Comparison of ENCODE assay signal across 20 mouse cellular contexts in genomic region chr15:83345898-83346529, GRCm38 (mm10). TPM values are rescaled to one million over a fixed set of nuclear protein-coding genes. Genes with fewer than 3 reads are reported as not detected.
DNase-seq lines count a peak whose midpoint lies in the region; ATAC-seq and TF ChIP-seq lines count a peak whose summit lies in the region.
"Had no signal": no experiment of that assay in that cellular context is flagged by ENCODE, and none has a peak within 500 bp of the region (broad histone marks: within the 10 kb centered on the region; RNA-seq: fewer than 3 reads in every experiment).

No protein-coding gene starts in this region.

- DNase-seq in heart, embryonic 10.5 days (ENCODE audit: low spot score) = no peak
- DNase-seq in heart, postnatal 14 days = no peak
- no peak for DNase-seq in kidney, postnatal 14 days
- DNase-seq in spleen, postnatal 36 days (ENCODE audit: low spot score in 2 of 2) = no peak
- DNase-seq: cerebellum, adult 8-10 months; heart, adult 11 months; heart, postnatal 4 days; kidney, adult 18-20 months; kidney, postnatal 10 days; layer of hippocampus, adult 9-11 months; right cerebral cortex, postnatal 14 days had no signal

- ATAC-seq in megakaryocyte, adult 5-6 weeks (ENCODE audit: poor library complexity, severe bottlenecking) = no peak
- no peak for ATAC-seq in midbrain, embryonic 16.5 days
- ATAC-seq: lung, postnatal 0 days; midbrain, embryonic 13.5 days had no signal

- intact Hi-C loops in heart, postnatal 14 days (cut with DNase I) = no loop called here

- peak overlapping the region; percentile 88 for H3K4me2 ChIP-seq in myocyte (ENCODE audit: low read depth)
- no peak overlapping the region for H3K4me2 ChIP-seq in midbrain, embryonic 16.5 days (ENCODE audit: low read length)
- H3K4me2 ChIP-seq: hindbrain, embryonic 15.5 days; midbrain, embryonic 13.5 days; neural tube, embryonic 15.5 days had no signal

- H3K9me3 ChIP-seq in heart, embryonic 10.5 days = no peaks in the 10 kb centered on the region
- no peaks in the 10 kb centered on the region for H3K9me3 ChIP-seq in megakaryocyte, embryonic 14.5 days
- no peaks in the 10 kb centered on the region for H3K9me3 ChIP-seq in midbrain, embryonic 16.5 days (replicated peaks; ENCODE audit: control insufficient read depth, low read length, poor library complexity, severe bottlenecking)
- H3K9me3 ChIP-seq: hindbrain, embryonic 15.5 days; liver, embryonic 15.5 days; midbrain, embryonic 13.5 days; neural tube, embryonic 15.5 days had no signal

- H3K79me2 ChIP-seq in myocyte (ENCODE audit: control insufficient read depth, insufficient read depth) = peaks cover 54% of the 10 kb centered on the region

- 0 out of 2 replicates have a peak overlapping the region, but pooled peaks have one; percentile 80 for H3K27ac ChIP-seq in heart, embryonic 10.5 days
- no peak overlapping the region for H3K27ac ChIP-seq in midbrain, embryonic 16.5 days (ENCODE audit: low read length)
- H3K27ac ChIP-seq: hindbrain, embryonic 15.5 days; midbrain, embryonic 13.5 days; neural tube, embryonic 15.5 days had no signal

- no peak overlapping the region for H3ac ChIP-seq in myocyte (ENCODE audit: control insufficient read depth, insufficient read length)

- peaks cover 18% of the 10 kb centered on the region for H3K36me3 ChIP-seq in heart, embryonic 10.5 days
- peaks cover 61% of the 10 kb centered on the region for H3K36me3 ChIP-seq in megakaryocyte, embryonic 14.5 days (replicated peaks; ENCODE audit: low read length)
- peaks cover 6% of the 10 kb centered on the region for H3K36me3 ChIP-seq in myocyte (ENCODE audit: control insufficient read depth, insufficient read depth)
- H3K36me3 ChIP-seq in midbrain, embryonic 16.5 days (ENCODE audit: control insufficient read depth, insufficient read depth, low read length) = peaks cover 11% of the 10 kb centered on the region

- no peak overlapping the region for H3K9ac ChIP-seq in midbrain, embryonic 16.5 days (ENCODE audit: low read depth, low read length)
- H3K9ac ChIP-seq: hindbrain, embryonic 15.5 days; midbrain, embryonic 13.5 days; neural tube, embryonic 15.5 days had no signal

- no peak for TF ChIP-seq POLR2A in myocyte (IDR thresholded peaks at IDR 0.05; ENCODE audit: insufficient read length, low read depth)

- H3K27me3 ChIP-seq in heart, embryonic 10.5 days (ENCODE audit: insufficient read depth, poor library complexity, severe bottlenecking) = no peaks in the 10 kb centered on the region
- H3K27me3 ChIP-seq in megakaryocyte, embryonic 14.5 days (replicated peaks) = no peaks in the 10 kb centered on the region
- no peaks in the 10 kb centered on the region for H3K27me3 ChIP-seq in myocyte (ENCODE audit: control insufficient read depth, insufficient read depth, insufficient read length)
- no peaks in the 10 kb centered on the region; the same call in 1 of the 2 replicates for H3K27me3 ChIP-seq in midbrain, embryonic 16.5 days (ENCODE audit: control insufficient read depth, insufficient read depth, low read depth, low read length)
- H3K27me3 ChIP-seq: hindbrain, embryonic 15.5 days; liver, embryonic 15.5 days; midbrain, embryonic 13.5 days; neural tube, embryonic 15.5 days had no signal

- peaks cover 46% of the 10 kb centered on the region for H3K4me1 ChIP-seq in heart, embryonic 10.5 days
- H3K4me1 ChIP-seq in megakaryocyte, embryonic 14.5 days = peaks cover 90% of the 10 kb centered on the region
- H3K4me1 ChIP-seq in midbrain, embryonic 16.5 days (ENCODE audit: control insufficient read depth, insufficient read depth, low read length) = peaks cover 13% of the 10 kb centered on the region

- H3K4me3 ChIP-seq in heart, embryonic 10.5 days = no peak overlapping the region
- H3K4me3 ChIP-seq in megakaryocyte, embryonic 14.5 days (replicated peaks) = peak overlapping the region; percentile 31
- no peak overlapping the region for H3K4me3 ChIP-seq in myocyte
- no peak overlapping the region for H3K4me3 ChIP-seq in midbrain, embryonic 16.5 days (ENCODE audit: low read depth, low read length)
- H3K4me3 ChIP-seq: hindbrain, embryonic 15.5 days; liver, embryonic 15.5 days; midbrain, embryonic 13.5 days; neural tube, embryonic 15.5 days had no signal

- 88% methylated on average over 15 of the region's 15 CpGs for WGBS in heart, embryonic 10.5 days
- 90% methylated on average over 15 of the region's 15 CpGs for WGBS in midbrain, embryonic 16.5 days

TF ChIP-seq in myocyte, 11 proteins besides CTCF, POLR2A, EP300 and RAD21:
- TF ChIP-seq MYOG (IDR thresholded peaks at IDR 0.05; ENCODE audit: control insufficient read depth in 1 of 3, insufficient read depth in 1 of 3, insufficient read length in 2 of 3, low read depth in 2 of 3) (peak in 1 of 3 experiments; percentile 56), MYOD1 (IDR thresholded peaks at IDR 0.05; ENCODE audit: control insufficient read depth in 1 of 3, insufficient read length in 2 of 3, low read depth in 2 of 3) (peak in 1 of 3 experiments; percentile 73), E2F4 (IDR thresholded peaks at IDR 0.05; ENCODE audit: insufficient read depth) (no peak), USF1 (IDR thresholded peaks at IDR 0.05; ENCODE audit: low read depth) (no peak), CEBPB (IDR thresholded peaks at IDR 0.05; ENCODE audit: insufficient read depth, poor library complexity, severe bottlenecking) (no peak), SRF (IDR thresholded peaks at IDR 0.05; ENCODE audit: control insufficient read depth, insufficient read length, low read depth) (no peak)
TF ChIP-seq in myocyte: peak in this region for 2.

RNA-seq across cellular contexts. Expression of gene Arfgap3, which starts 4.0 kb away (rescaled TPM):
- polyA plus RNA-seq in heart, embryonic 10.5 days (2016; fragmentation: Nextera tagmentation; extraction: Ambion mirVana) = 25.8 and 27.5 TPM in 2 replicates
- total RNA-seq in heart, postnatal 14 days (2021) = 10 to 100 TPM; 11.6 to 14.5 TPM
- 4.4 and 22.6 TPM in 2 replicates for polyA plus RNA-seq in megakaryocyte, embryonic 14.5 days (2012; ENCODE audit: insufficient read depth, low replicate concordance)
- 15.6 and 26.2 TPM in 2 replicates for total RNA-seq in megakaryocyte, adult 5-6 weeks (2015)
- 20.9 and 21.6 TPM in 2 replicates for total RNA-seq in megakaryocyte, adult 5-6 weeks (2017)
- 45.3 TPM for polyA plus RNA-seq in myocyte (2012; fragmentation: generic; extraction: Trizol)
- 45.1 and 45.6 TPM in 2 replicates for polyA plus RNA-seq in midbrain, embryonic 16.5 days (2015; fragmentation: Nextera tagmentation; extraction: Ambion mirVana)
